Mouse (Mus musculus) testis, adult 2 months (tissue): Measurements from ENCODE around the gene Sap30l.

Experiments used
- CTCF ChIP-seq: fragments of 200-500 bp; IDR thresholded peaks from 2 replicates; pipeline ENCODE4 v1.5.1; 2012; ENCODE audit warnings: low read depth, mild to moderate bottlenecking, inconsistent platforms, low read length, moderate library complexity; ENCODE audit not compliant: control insufficient read depth, insufficient read depth, insufficient replicate concordance
- POLR2A ChIP-seq: fragments of 200-500 bp; IDR thresholded peaks from 2 replicates; pipeline ENCODE4 v1.6.1; 2012; ENCODE audit warnings: low read depth, mild to moderate bottlenecking, inconsistent platforms, low read length, moderate library complexity; ENCODE audit not compliant: control insufficient read depth

GRCm38 (mm10) chr11:57827915-57828545, 26.6 kb downstream of the Sap30l start:
- no peak for TF ChIP-seq POLR2A
- TF ChIP-seq CTCF = no peak
